Mouse (Mus musculus) heart, embryonic 14.5 days (tissue): ENCODE measurements around the gene Wtip. TPM values are rescaled to one million over a fixed set of nuclear protein-coding genes. Genes with fewer than 3 reads are reported as not detected.
"Not testable (repeated sequence)": the region's sequence is repeated elsewhere in the genome, so short reads cannot be mapped to it uniquely, and the experiment has no call there.

ENCODE experiments used
- ATAC-seq: fragments of 200-750 bp; cut with Nextera tagmentation; 2 replicates; pipeline ENCODE4 v1.8.0; 2017; ENCODE audit warnings: low read depth, moderate TSS enrichment; ENCODE audit not compliant: insufficient number of reproducible peaks, insufficient read depth, low FRiP score
- H3K27ac ChIP-seq, 2 experiments: fragments of 200-500 bp in 1 of 2; fragments of 300-500 bp in 1 of 2; sonication (generic) in 1 of 2; replicated peaks in 1 of 2; 2 replicates each; pipeline ENCODE4 v1.5.1; 2012 to 2014; ENCODE audit warnings: low read depth in 2 of 2, low read length in 2 of 2, control low read depth in 1 of 2, mild to moderate bottlenecking in 1 of 2, mixed read lengths in 1 of 2; ENCODE audit not compliant: control insufficient read depth in 1 of 2, insufficient read depth in 1 of 2
- H3K27me3 ChIP-seq: fragments of 300-500 bp; sonication (generic); 2 replicates; pipeline ENCODE4 v1.6.1; 2014; ENCODE audit warnings: mild to moderate bottlenecking, low read length, control low read depth; ENCODE audit not compliant: control insufficient read depth, insufficient read depth
- H3K36me3 ChIP-seq: fragments of 300-500 bp; sonication (generic); 2 replicates; pipeline ENCODE4 v1.6.1; 2014; ENCODE audit warnings: mild to moderate bottlenecking, control low read depth, low read length, mixed read lengths; ENCODE audit not compliant: control insufficient read depth, insufficient read depth
- H3K4me1 ChIP-seq, 2 experiments: fragments of 200-500 bp in 1 of 2; fragments of 300-500 bp in 1 of 2; sonication (generic) in 1 of 2; 2 replicates each; pipeline ENCODE4 v1.6.1; 2012 to 2014; ENCODE audit warnings: low read length in 2 of 2, control low read depth in 1 of 2, mixed read lengths in 1 of 2; ENCODE audit not compliant: control insufficient read depth in 2 of 2, insufficient read depth in 2 of 2
- H3K4me2 ChIP-seq: fragments of 300-500 bp; sonication (generic); 2 replicates; pipeline ENCODE4 v1.6.1; 2014; ENCODE audit warnings: mild to moderate bottlenecking, low read length
- H3K4me3 ChIP-seq, 2 experiments: fragments of 200-500 bp in 1 of 2; fragments of 300-500 bp in 1 of 2; sonication (generic) in 1 of 2; 2 replicates each; pipeline ENCODE4 v1.5.1; 2012 to 2014; ENCODE audit warnings: low read length in 2 of 2, mild to moderate bottlenecking in 2 of 2, control low read depth in 1 of 2, low read depth in 1 of 2, moderate library complexity in 1 of 2; ENCODE audit not compliant: control insufficient read depth in 1 of 2, insufficient read depth in 1 of 2
- H3K9ac ChIP-seq: fragments of 300-500 bp; sonication (generic); 2 replicates; pipeline ENCODE4 v1.6.1; 2014; ENCODE audit warnings: mild to moderate bottlenecking, low read length
- H3K9me3 ChIP-seq: fragments of 300-500 bp; sonication (generic); 2 replicates; pipeline ENCODE4 v1.6.1; 2016; ENCODE audit warnings: low read length, control low read depth; ENCODE audit not compliant: control insufficient read depth
- WGBS: fragments of 180-500 bp; shearing (Covaris S2); extraction: QIAGEN DNeasy Blood & Tissue Kit; methylation state at CpG from one replicate; pipeline ENCODE4 v1.1.7; 2014; 5-methylcytosine and 5-hydroxymethylcytosine counted together
- polyA plus RNA-seq: library from polyadenylated mRNA; unstranded; fragments of >200 nt; fragmentation: Nextera tagmentation; extraction: Ambion mirVana; gene quantifications from 2 replicates; pipeline ENCODE4 v1.2.1, GENCODE M21; 2014

Gene Wtip
- polyA plus RNA-seq, 1 experiment from 2014 or later = 6.6 TPM

GRCm38 (mm10) chr7:34132355-34133079 lies 551 bp downstream of the Wtip start:
- H3K4me2 ChIP-seq = peak overlapping the region; percentile 76
- H3K4me3 ChIP-seq = peak overlapping the region; percentile 73 to 95
- H3K4me1 ChIP-seq = peaks cover 8 to 24% of the 10 kb centered on the region in 2 experiments
- 1% methylated on average over 102 of the region's 116 CpGs for WGBS
- no peaks in the 10 kb centered on the region for H3K9me3 ChIP-seq
- ATAC-seq = peak; percentile 67
- no peaks in the 10 kb centered on the region for H3K27me3 ChIP-seq
- H3K9ac ChIP-seq = peak overlapping the region; percentile 92
- H3K27ac ChIP-seq = peak overlapping the region; percentile 70 to 90; a peak in 3 of 4 replicates
- no peaks in the 10 kb centered on the region for H3K36me3 ChIP-seq

DNA sequence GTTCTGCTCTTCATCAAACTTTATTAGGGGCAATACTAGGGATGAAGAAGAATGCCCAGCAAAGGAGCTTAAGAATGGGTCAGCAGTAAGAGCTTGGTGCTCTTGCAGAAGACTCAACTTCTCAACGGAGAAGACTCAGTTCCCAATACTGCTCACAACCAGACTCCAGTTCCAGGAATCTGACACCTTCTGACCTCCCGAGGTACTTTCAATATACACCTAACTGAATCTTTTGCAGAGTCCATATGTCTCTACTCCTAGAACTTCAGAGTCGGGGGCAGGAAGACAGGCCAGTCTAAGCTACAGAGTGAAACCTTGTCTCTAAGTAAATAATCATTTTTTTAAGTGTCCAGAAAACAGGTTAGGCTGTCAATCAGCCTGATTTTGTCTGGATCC lies 1.1 kb downstream of the Wtip start:
- 8% methylated on average over 3 of the region's 3 CpGs for WGBS
- peak overlapping the region in 1 of 2 experiments; percentile 90; a peak in 1 of 4 replicates for H3K27ac ChIP-seq
- no peak for ATAC-seq

GRCm38 (mm10) chr7:34131118-34131517 lies 1.9 kb downstream of the Wtip start:
- Histone ChIP-seq H3K9me3 (no peaks in the 10 kb centered on the region), H3K36me3 (peaks cover 6% of the 10 kb centered on the region; the same call in 1 of the 2 replicates), H3K4me3 (no peak overlapping the region), H3K4me1 (peaks cover 8 to 24% of the 10 kb centered on the region in 2 experiments), H3K27ac (no peak overlapping the region), H3K9ac (peak overlapping the region; percentile 92; the same call in 1 of the 2 replicates), H3K27me3 (no peaks in the 10 kb centered on the region), H3K4me2 (peak overlapping the region; percentile 76)
- WGBS = 50% methylated on average over 3 of the region's 3 CpGs
- ATAC-seq = no peak

More for the DNA sequence above, 1.1 kb downstream of the Wtip start:
- Histone ChIP-seq H3K27me3 (no peaks in the 10 kb centered on the region), H3K4me2 (peak overlapping the region; percentile 76), H3K36me3 (peaks cover 2% of the 10 kb centered on the region; the same call in 1 of the 2 replicates), H3K9me3 (no peaks in the 10 kb centered on the region), H3K9ac (peak overlapping the region; percentile 92), H3K4me1 (peaks cover 8 to 24% of the 10 kb centered on the region in 2 experiments), H3K4me3 (peak overlapping the region; percentile 73 to 95)

- H3K36me3 ChIP-seq = peaks cover 17% of the 10 kb centered on the region; the same call in 1 of the 2 replicates
- H3K4me3 ChIP-seq = no peak overlapping the region
- no peak overlapping the region for H3K9ac ChIP-seq
- 83% methylated on average over 3 of the region's 3 CpGs for WGBS
- H3K4me2 ChIP-seq = no peak overlapping the region
- H3K27ac ChIP-seq = no peak overlapping the region
- ATAC-seq = no peak
- no peaks in the 10 kb centered on the region for H3K27me3 ChIP-seq
- H3K4me1 ChIP-seq = peaks cover 3 to 12% of the 10 kb centered on the region in 2 experiments; a peak in 3 of 4 replicates
- no peaks in the 10 kb centered on the region for H3K9me3 ChIP-seq
Measured at GRCm38 (mm10) chr7:34126291-34126690, 6.8 kb downstream of the Wtip start.

DNA sequence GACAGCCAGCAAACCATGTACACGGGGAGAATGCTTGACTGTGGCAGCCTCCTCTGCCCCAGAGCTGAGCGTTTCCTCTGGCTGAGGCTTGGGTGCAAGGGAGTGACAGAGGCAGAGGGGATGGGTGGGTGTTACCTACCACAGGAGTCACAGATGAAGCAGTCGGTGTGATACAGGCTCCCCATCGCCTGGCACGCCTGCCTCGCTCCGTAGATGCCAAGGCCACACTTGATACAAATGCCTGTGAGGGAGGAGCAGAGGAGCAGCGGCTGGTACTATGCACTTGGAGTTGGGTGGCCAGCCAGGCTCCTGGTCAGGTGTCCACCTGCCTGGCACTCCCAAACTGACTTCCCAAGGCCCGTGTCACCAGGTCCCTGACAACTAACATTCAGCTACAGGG lies 7.7 kb downstream of the Wtip start:
- ATAC-seq = no peak
- Histone ChIP-seq H3K9me3 (no peaks in the 10 kb centered on the region), H3K4me1 (0 out of 4 replicates have a peak, but pooled peaks cover 0 to 3% of the 10 kb centered on the region in 2 experiments), H3K27me3 (no peaks in the 10 kb centered on the region), H3K9ac (no peak overlapping the region), H3K36me3 (peaks cover 17% of the 10 kb centered on the region; the same call in 1 of the 2 replicates), H3K4me3 (no peak overlapping the region), H3K4me2 (no peak overlapping the region), H3K27ac (0 out of 4 replicates have a peak overlapping the region, but pooled peaks of 1 of the 2 experiments have one; percentile 4)
- 88% methylated on average over 9 of the region's 9 CpGs for WGBS

- Histone ChIP-seq H3K27me3 (no peaks in the 10 kb centered on the region), H3K4me2 (no peak overlapping the region)
- 85% methylated on average over 6 of the region's 6 CpGs for WGBS
Measured at GRCm38 (mm10) chr7:34122987-34123720, 9.9 kb downstream of the Wtip start.

DNA sequence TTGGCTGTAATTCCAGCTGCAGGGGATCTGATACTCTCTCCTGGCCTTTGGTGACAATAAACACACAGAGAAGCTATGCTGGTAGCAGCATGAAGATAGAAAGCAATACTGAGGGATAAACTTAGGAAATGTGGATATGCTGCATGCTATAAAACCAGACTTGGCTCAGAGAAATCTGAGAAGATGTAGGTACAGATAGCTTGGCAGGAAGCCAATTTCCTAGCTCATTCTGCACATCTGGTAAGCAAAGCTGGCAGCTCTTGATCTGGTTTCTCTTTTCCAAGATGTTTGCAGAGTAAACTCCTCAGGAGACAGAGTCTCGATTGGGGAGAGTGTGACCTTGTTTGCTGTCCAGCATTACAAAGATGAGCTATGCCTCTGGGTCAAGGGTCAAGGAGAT lies 12.4 kb downstream of the Wtip start:
- H3K27ac ChIP-seq, H3K9ac ChIP-seq, H3K4me1 ChIP-seq, H3K4me2 ChIP-seq, ATAC-seq, H3K9me3 ChIP-seq, H3K4me3 ChIP-seq, H3K27me3 ChIP-seq: not testable (repeated sequence)
- 60% methylated on average over 1 of the region's 1 CpGs for WGBS
- H3K36me3 ChIP-seq = peaks cover 45% of the 10 kb centered on the region

More at GRCm38 (mm10) chr7:34122987-34123720, 9.9 kb downstream of the Wtip start:
- no peak overlapping the region for H3K27ac ChIP-seq
- no peak overlapping the region for H3K4me3 ChIP-seq
- H3K9me3 ChIP-seq = no peaks in the 10 kb centered on the region
- ATAC-seq = no peak
- no peak overlapping the region for H3K9ac ChIP-seq
- 0 out of 4 replicates have a peak, but pooled peaks cover 0 to 2% of the 10 kb centered on the region in 2 experiments for H3K4me1 ChIP-seq
- peaks cover 26% of the 10 kb centered on the region for H3K36me3 ChIP-seq
